Mouse (Mus musculus): ENCODE measurements at regions not wholly inside any gene's neighbourhood (a gene's known extent, or its start where the extent isn't known, plus 50 kb on each side); places are given as distances from the start of the nearest gene placed in this dataset.

- no peak for TF ChIP-seq CTCF (IDR thresholded peaks at IDR 0.05; ENCODE audit: low read depth, low read length)
- TF ChIP-seq POLR2A (IDR thresholded peaks at IDR 0.05; ENCODE audit: extremely low read depth, insufficient read depth, low read length) = no peak
- no peak for DNase-seq (ENCODE audit: extremely low read depth, low read depth, low spot score)
- no peak overlapping the region for H3K4me3 ChIP-seq (ENCODE audit: insufficient read depth, low read depth, low read length)
- no peaks in the 10 kb centered on the region for H3K79me2 ChIP-seq (ENCODE audit: control insufficient read depth, insufficient read depth, low read length)
- H3K27me3 ChIP-seq (ENCODE audit: control insufficient read depth, insufficient read depth, low read length) = no peaks in the 10 kb centered on the region
- whole genome bisulfite sequencing = 53% methylated on average over 2 of the region's 2 CpGs
- H3K36me3 ChIP-seq (ENCODE audit: control insufficient read depth, insufficient read depth, low read length) = no peaks in the 10 kb centered on the region
- H3K9ac ChIP-seq (ENCODE audit: low read depth, low read length) = no peak overlapping the region
- H3K4me1 ChIP-seq (ENCODE audit: control insufficient read depth, insufficient read depth, low read length) = no peaks in the 10 kb centered on the region
- H3K27ac ChIP-seq (replicated peaks; ENCODE audit: insufficient read depth, low read depth, low read length) = no peak overlapping the region
Measured at GRCm38 (mm10) chr9:78872561-78872960, 257.2 kb downstream of the Cd109 start.

- DNase-seq (ENCODE audit: extremely low read depth, low read depth, low spot score) = no peak
- H3K27ac ChIP-seq (replicated peaks; ENCODE audit: insufficient read depth, low read depth, low read length) = no peak overlapping the region
- TF ChIP-seq POLR2A (IDR thresholded peaks at IDR 0.05; ENCODE audit: extremely low read depth, insufficient read depth, low read length) (no peak), CTCF (IDR thresholded peaks at IDR 0.05; ENCODE audit: low read depth, low read length) (no peak)
- no peaks in the 10 kb centered on the region for H3K4me1 ChIP-seq (ENCODE audit: control insufficient read depth, insufficient read depth, low read length)
- WGBS = 64% methylated on average over 6 of the region's 6 CpGs
- H3K27me3 ChIP-seq (ENCODE audit: control insufficient read depth, insufficient read depth, low read length) = no peaks in the 10 kb centered on the region
- H3K9ac ChIP-seq (ENCODE audit: low read depth, low read length) = no peak overlapping the region
- no peaks in the 10 kb centered on the region for H3K36me3 ChIP-seq (ENCODE audit: control insufficient read depth, insufficient read depth, low read length)
- H3K79me2 ChIP-seq (ENCODE audit: control insufficient read depth, insufficient read depth, low read length) = no peaks in the 10 kb centered on the region
- H3K4me3 ChIP-seq (ENCODE audit: insufficient read depth, low read depth, low read length) = no peak overlapping the region
Measured at GRCm38 (mm10) chr9:78879955-78880642, 264.8 kb downstream of the Cd109 start.

- 69% methylated on average over 4 of the region's 4 CpGs for WGBS
- Histone ChIP-seq H3K4me1 (ENCODE audit: control insufficient read depth, insufficient read depth, low read length) (no peaks in the 10 kb centered on the region), H3K4me3 (ENCODE audit: insufficient read depth, low read depth, low read length) (no peak overlapping the region)
Measured at GRCm38 (mm10) chr9:78880643-78881306, 265.4 kb downstream of the Cd109 start.

GRCm38 (mm10) chr9:78881307-78881790 is 266.0 kb downstream of the Cd109 start:
- DNase-seq (ENCODE audit: extremely low read depth, low read depth, low spot score) = no peak
- no peak for TF ChIP-seq CTCF (IDR thresholded peaks at IDR 0.05; ENCODE audit: low read depth, low read length)
- no peak for TF ChIP-seq POLR2A (IDR thresholded peaks at IDR 0.05; ENCODE audit: extremely low read depth, insufficient read depth, low read length)
- Histone ChIP-seq H3K27me3 (ENCODE audit: control insufficient read depth, insufficient read depth, low read length) (no peaks in the 10 kb centered on the region), H3K27ac (replicated peaks; ENCODE audit: insufficient read depth, low read depth, low read length) (no peak overlapping the region), H3K4me3 (ENCODE audit: insufficient read depth, low read depth, low read length) (no peak overlapping the region), H3K36me3 (ENCODE audit: control insufficient read depth, insufficient read depth, low read length) (no peaks in the 10 kb centered on the region), H3K9ac (ENCODE audit: low read depth, low read length) (no peak overlapping the region), H3K4me1 (ENCODE audit: control insufficient read depth, insufficient read depth, low read length) (no peaks in the 10 kb centered on the region), H3K79me2 (ENCODE audit: control insufficient read depth, insufficient read depth, low read length) (no peaks in the 10 kb centered on the region)
- WGBS = 75% methylated on average over 5 of the region's 5 CpGs

More at GRCm38 (mm10) chr9:78880643-78881306, 265.4 kb downstream of the Cd109 start:
- Histone ChIP-seq H3K36me3 (ENCODE audit: control insufficient read depth, insufficient read depth, low read length) (no peaks in the 10 kb centered on the region), H3K27me3 (ENCODE audit: control insufficient read depth, insufficient read depth, low read length) (no peaks in the 10 kb centered on the region), H3K9ac (ENCODE audit: low read depth, low read length) (no peak overlapping the region), H3K27ac (replicated peaks; ENCODE audit: insufficient read depth, low read depth, low read length) (no peak overlapping the region), H3K79me2 (ENCODE audit: control insufficient read depth, insufficient read depth, low read length) (no peaks in the 10 kb centered on the region)
- TF ChIP-seq CTCF (IDR thresholded peaks at IDR 0.05; ENCODE audit: low read depth, low read length) (no peak), POLR2A (IDR thresholded peaks at IDR 0.05; ENCODE audit: extremely low read depth, insufficient read depth, low read length) (no peak)
- no peak for DNase-seq (ENCODE audit: extremely low read depth, low read depth, low spot score)

GRCm38 (mm10) chr9:78903211-78903610 is 287.9 kb downstream of the Cd109 start:
- TF ChIP-seq POLR2A (IDR thresholded peaks at IDR 0.05; ENCODE audit: extremely low read depth, insufficient read depth, low read length) = no peak
- TF ChIP-seq CTCF (IDR thresholded peaks at IDR 0.05; ENCODE audit: low read depth, low read length) = no peak
- WGBS = 85% methylated on average over 9 of the region's 9 CpGs
- no peak overlapping the region for H3K9ac ChIP-seq (ENCODE audit: low read depth, low read length)
- H3K4me3 ChIP-seq (ENCODE audit: insufficient read depth, low read depth, low read length) = no peak overlapping the region
- H3K27me3 ChIP-seq (ENCODE audit: control insufficient read depth, insufficient read depth, low read length) = no peaks in the 10 kb centered on the region
- no peak for DNase-seq (ENCODE audit: extremely low read depth, low read depth, low spot score)
- H3K36me3 ChIP-seq (ENCODE audit: control insufficient read depth, insufficient read depth, low read length) = no peaks in the 10 kb centered on the region
- H3K4me1 ChIP-seq (ENCODE audit: control insufficient read depth, insufficient read depth, low read length) = no peaks in the 10 kb centered on the region
- H3K79me2 ChIP-seq (ENCODE audit: control insufficient read depth, insufficient read depth, low read length) = no peaks in the 10 kb centered on the region
- no peak overlapping the region for H3K27ac ChIP-seq (replicated peaks; ENCODE audit: insufficient read depth, low read depth, low read length)

- Histone ChIP-seq H3K4me3 (ENCODE audit: insufficient read depth, low read depth, low read length) (no peak overlapping the region), H3K9ac (ENCODE audit: low read depth, low read length) (no peak overlapping the region), H3K4me1 (ENCODE audit: control insufficient read depth, insufficient read depth, low read length) (no peaks in the 10 kb centered on the region), H3K36me3 (ENCODE audit: control insufficient read depth, insufficient read depth, low read length) (no peaks in the 10 kb centered on the region), H3K27ac (replicated peaks; ENCODE audit: insufficient read depth, low read depth, low read length) (no peak overlapping the region), H3K79me2 (ENCODE audit: control insufficient read depth, insufficient read depth, low read length) (no peaks in the 10 kb centered on the region), H3K27me3 (ENCODE audit: control insufficient read depth, insufficient read depth, low read length) (no peaks in the 10 kb centered on the region)
- DNase-seq (ENCODE audit: extremely low read depth, low read depth, low spot score) = no peak
- 69% methylated on average over 1 of the region's 1 CpGs for WGBS
- TF ChIP-seq POLR2A (IDR thresholded peaks at IDR 0.05; ENCODE audit: extremely low read depth, insufficient read depth, low read length) (no peak), CTCF (IDR thresholded peaks at IDR 0.05; ENCODE audit: low read depth, low read length) (no peak)
Measured at GRCm38 (mm10) chr9:78917336-78917735, 302.0 kb downstream of the Cd109 start.
